Mouse (Mus musculus): ENCODE measurements around the gene Olfr231.

DNA sequence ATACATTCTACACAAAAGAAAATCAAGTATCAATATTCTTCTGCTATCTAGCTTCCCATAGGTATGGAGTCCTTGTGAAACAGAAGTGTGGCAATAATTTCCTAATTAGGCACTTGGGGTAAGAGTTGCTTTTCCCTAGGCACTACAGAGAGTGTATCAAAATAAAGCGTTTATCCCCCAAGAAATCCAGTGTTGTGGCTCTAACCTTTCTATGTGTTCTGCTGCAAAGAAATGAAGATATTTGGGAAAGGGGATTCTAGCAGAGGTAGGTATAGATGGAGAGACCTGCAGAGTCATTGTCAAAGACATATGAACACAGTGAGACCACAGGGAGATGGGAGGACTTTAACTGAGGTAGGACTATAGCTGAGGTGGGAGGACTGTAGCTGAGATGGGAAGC, 24.4 kb downstream of the Olfr231 start, which contains the start of gene Olfr427:
- TF ChIP-seq POLR2A (IDR thresholded peaks at IDR 0.05; ENCODE audit: insufficient read depth, low read depth, low read length) (no peak), CTCF (IDR thresholded peaks at IDR 0.05; ENCODE audit: insufficient read depth, low read depth, low read length) (no peak)

Measured in olfactory bulb, adult 2 months (tissue).